Mouse (Mus musculus) stomach, embryonic 16.5 days (tissue): Measurements from ENCODE around the gene Nqo1. TPM values are rescaled to one million over a fixed set of nuclear protein-coding genes. Genes with fewer than 3 reads are reported as not detected.

Experiments used
- ATAC-seq: fragments of 200-750 bp; cut with Nextera tagmentation; 2 replicates; pipeline ENCODE4 v1.8.0; 2017; ENCODE audit warnings: moderate number of reproducible peaks, moderate TSS enrichment; ENCODE audit not compliant: insufficient read depth, low FRiP score
- H3K27ac ChIP-seq: fragments of 300-500 bp; sonication (generic); 2 replicates; pipeline ENCODE4 v1.5.1; 2014; ENCODE audit warnings: low read length
- H3K27me3 ChIP-seq: fragments of 300-500 bp; sonication (generic); 2 replicates; pipeline ENCODE4 v1.6.1; 2014; ENCODE audit warnings: low read length, control low read depth, mixed read lengths; ENCODE audit not compliant: control insufficient read depth, insufficient read depth
- H3K36me3 ChIP-seq: fragments of 300-500 bp; sonication (generic); 2 replicates; pipeline ENCODE4 v1.6.1; 2014; ENCODE audit warnings: low read length; ENCODE audit not compliant: control insufficient read depth, insufficient read depth
- H3K4me1 ChIP-seq: fragments of 300-500 bp; sonication (generic); 2 replicates; pipeline ENCODE4 v1.6.1; 2014; ENCODE audit warnings: low read length, control low read depth, mixed read lengths; ENCODE audit not compliant: control insufficient read depth, insufficient read depth
- H3K4me2 ChIP-seq: fragments of 300-500 bp; sonication (generic); 2 replicates; pipeline ENCODE4 v1.6.1; 2014; ENCODE audit warnings: low read depth, low read length, mixed read lengths
- H3K4me3 ChIP-seq: fragments of 300-500 bp; sonication (generic); replicated peaks from 2 replicates; pipeline ENCODE4 v1.5.1; 2014; ENCODE audit warnings: mild to moderate bottlenecking, low read length
- H3K9ac ChIP-seq: fragments of 300-500 bp; sonication (generic); 2 replicates; pipeline ENCODE4 v1.6.1; 2014; ENCODE audit warnings: low read length
- H3K9me3 ChIP-seq: fragments of 300-500 bp; sonication (generic); replicated peaks from 2 replicates; pipeline ENCODE4 v1.6.1; 2016; ENCODE audit warnings: low read length, control low read depth; ENCODE audit not compliant: control insufficient read depth
- WGBS: fragments of 180-500 bp; shearing (Covaris S2); extraction: QIAGEN DNeasy Blood & Tissue Kit; methylation state at CpG from one replicate; pipeline ENCODE4 v1.1.7; 2014; 5-methylcytosine and 5-hydroxymethylcytosine counted together
- polyA plus RNA-seq: library from polyadenylated mRNA; unstranded; fragments of >200 nt; fragmentation: Nextera tagmentation; extraction: Ambion mirVana; gene quantifications from 2 replicates; pipeline ENCODE4 v1.2.1, GENCODE M21; 2015

The Nqo1 gene
- polyA plus RNA-seq, 1 experiment from 2014 or later, result 25.0 TPM

- Histone ChIP-seq H3K9me3 (no peaks in the 10 kb centered on the region), H3K4me3 (no peak overlapping the region), H3K27me3 (no peaks in the 10 kb centered on the region), H3K27ac (no peak overlapping the region), H3K36me3 (no peaks in the 10 kb centered on the region), H3K4me2 (no peak overlapping the region), H3K9ac (no peak overlapping the region), H3K4me1 (peaks cover 2% of the 10 kb centered on the region; the same call in 1 of the 2 replicates)
- 28% methylated on average over 5 of the region's 5 CpGs for WGBS
- no peak for ATAC-seq
Measured at GRCm38 (mm10) chr8:107384651-107385050, 18.4 kb downstream of the Nqo1 start.

DNA sequence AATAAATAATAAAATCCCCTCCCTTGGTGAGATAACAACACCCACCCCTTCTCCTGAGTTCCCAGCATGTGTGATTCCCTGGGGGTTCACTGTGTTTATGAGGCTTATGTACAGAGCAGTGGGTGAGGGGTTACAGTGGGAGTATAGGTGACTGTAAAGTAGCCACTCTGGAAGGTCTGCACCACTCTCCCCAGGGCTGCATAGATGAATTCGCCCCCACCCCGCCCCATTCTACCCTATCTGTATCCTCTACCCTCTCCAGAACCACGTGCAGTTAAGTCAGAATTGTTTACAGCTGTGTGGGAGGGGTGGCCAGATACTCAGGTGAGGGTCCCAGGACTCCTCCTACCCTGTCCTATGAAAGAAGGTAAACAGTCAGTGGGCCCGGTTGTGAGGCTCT lies 20.1 kb downstream of the Nqo1 start:
- Histone ChIP-seq H3K36me3 (peaks cover 8% of the 10 kb centered on the region), H3K9ac (no peak overlapping the region), H3K4me2 (no peak overlapping the region), H3K27me3 (no peaks in the 10 kb centered on the region), H3K9me3 (no peaks in the 10 kb centered on the region), H3K4me1 (no peaks in the 10 kb centered on the region), H3K4me3 (no peak overlapping the region), H3K27ac (no peak overlapping the region)
- 0 out of 2 replicates have a peak, but pooled peaks have one; percentile 50 for ATAC-seq
- 63% methylated on average over 4 of the region's 4 CpGs for WGBS

DNA sequence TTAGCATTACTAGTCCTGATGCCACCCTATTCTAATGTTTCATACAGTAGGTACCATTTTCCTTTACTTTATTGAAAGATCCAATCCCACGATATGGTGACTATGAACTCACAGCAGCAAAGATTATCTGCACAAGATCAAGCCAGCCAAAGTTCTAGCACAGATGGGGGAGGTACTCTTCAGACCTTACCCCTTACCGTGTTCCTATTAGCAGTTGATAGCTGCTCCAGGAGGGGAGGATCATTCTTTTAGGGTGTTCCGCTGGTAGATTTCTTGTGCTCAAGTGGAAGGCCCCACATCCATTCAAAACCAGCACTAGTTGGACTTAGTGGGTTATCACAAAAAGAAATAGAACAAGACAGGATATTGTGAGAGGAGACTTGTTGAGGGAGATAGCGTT lies 21.3 kb downstream of the Nqo1 start:
- Histone ChIP-seq H3K36me3 (peaks cover 8% of the 10 kb centered on the region), H3K4me2 (no peak overlapping the region), H3K27ac (no peak overlapping the region), H3K27me3 (no peaks in the 10 kb centered on the region), H3K9me3 (no peaks in the 10 kb centered on the region), H3K4me1 (no peaks in the 10 kb centered on the region), H3K4me3 (no peak overlapping the region), H3K9ac (no peak overlapping the region)
- 89% methylated on average over 4 of the region's 4 CpGs for WGBS
- no peak for ATAC-seq

GRCm38 (mm10) chr8:107380734-107381133 lies 22.3 kb downstream of the Nqo1 start:
- no peak overlapping the region for H3K27ac ChIP-seq
- no peak overlapping the region for H3K4me3 ChIP-seq
- H3K4me2 ChIP-seq, result no peak overlapping the region
- WGBS, result 90% methylated on average over 8 of the region's 8 CpGs
- H3K27me3 ChIP-seq, result no peaks in the 10 kb centered on the region
- H3K9ac ChIP-seq, result no peak overlapping the region
- no peaks in the 10 kb centered on the region for H3K4me1 ChIP-seq
- H3K36me3 ChIP-seq, result peaks cover 8% of the 10 kb centered on the region
- ATAC-seq, result no peak
- H3K9me3 ChIP-seq, result no peaks in the 10 kb centered on the region

GRCm38 (mm10) chr8:107377346-107377745 lies 25.7 kb downstream of the Nqo1 start:
- Histone ChIP-seq H3K27ac (no peak overlapping the region), H3K4me1 (no peaks in the 10 kb centered on the region), H3K36me3 (peaks cover 8% of the 10 kb centered on the region), H3K4me3 (no peak overlapping the region), H3K9ac (no peak overlapping the region), H3K4me2 (no peak overlapping the region), H3K9me3 (no peaks in the 10 kb centered on the region), H3K27me3 (no peaks in the 10 kb centered on the region)
- ATAC-seq, result no peak
- 90% methylated on average over 3 of the region's 3 CpGs for WGBS

DNA sequence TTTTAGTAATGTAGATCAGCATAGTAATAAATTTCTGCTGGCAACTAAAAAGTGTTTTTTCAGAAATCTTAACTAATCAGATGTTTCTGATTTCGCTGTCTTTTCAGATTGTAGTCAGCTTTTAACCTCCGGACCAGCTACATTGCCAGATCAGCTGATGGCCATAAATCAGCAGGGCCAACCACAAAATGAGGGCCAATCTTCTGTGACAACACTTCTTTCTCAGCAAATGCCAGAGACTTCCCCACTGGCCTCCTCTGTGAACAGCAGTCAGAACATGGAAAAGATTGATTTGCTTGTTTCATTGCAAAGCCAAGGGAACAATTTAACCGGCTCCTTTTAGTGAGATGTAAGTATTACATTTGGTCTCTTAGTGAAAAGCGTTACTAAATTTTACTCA lies 32.7 kb downstream of the Nqo1 start:
- Histone ChIP-seq H3K36me3 (peaks cover 22% of the 10 kb centered on the region), H3K4me1 (no peaks in the 10 kb centered on the region), H3K27ac (no peak overlapping the region), H3K27me3 (no peaks in the 10 kb centered on the region), H3K4me3 (no peak overlapping the region), H3K4me2 (no peak overlapping the region), H3K9ac (no peak overlapping the region), H3K9me3 (no peaks in the 10 kb centered on the region)
- WGBS, result 83% methylated on average over 4 of the region's 4 CpGs
- ATAC-seq, result no peak

Other genes with a start within 250 kb of the Nqo1 start
- gene Nfat5, start 109.7 kb downstream of the Nqo1 start, polyA plus RNA-seq, result 9.0 and 11.7 TPM in 2 replicates
- gene Nob1, start 21.8 kb upstream of the Nqo1 start, polyA plus RNA-seq, result 72.7 and 73.5 TPM in 2 replicates
- 36.2 and 36.5 TPM in 2 replicates for gene Wwp2, start 33.2 kb upstream of the Nqo1 start, polyA plus RNA-seq
- 223 and 227 TPM in 2 replicates for gene Psmd7, start 185.3 kb upstream of the Nqo1 start, polyA plus RNA-seq